8 mouse cellular contexts compared by ENCODE assay signal in genomic region chr15:94542567-94543408, GRCm38 (mm10). TPM values are rescaled to one million over a fixed set of nuclear protein-coding genes. Genes with fewer than 3 reads are reported as not detected.
A peak's percentile ranks its signal among the peaks of the same experiment; 100 is the strongest.
DNase-seq lines count a peak whose midpoint lies in the region; ATAC-seq and TF ChIP-seq lines count a peak whose summit lies in the region.

No protein-coding gene starts in this region.

- no peak for TF ChIP-seq CTCF in bone marrow macrophage, adult 2 months (IDR thresholded peaks at IDR 0.05; ENCODE audit: low read depth, low read length)

- ATAC-seq in heart, embryonic 14.5 days (ENCODE audit: insufficient number of reproducible peaks, insufficient read depth, low FRiP score, low read depth): peak; percentile 77
- ATAC-seq in hindbrain, embryonic 15.5 days (ENCODE audit: low FRiP score, low read depth): peak; percentile 93
- peak; percentile 90 for ATAC-seq in midbrain, embryonic 14.5 days (ENCODE audit: low FRiP score, low TSS enrichment)

- peak overlapping the region; percentile 84 for H3K4me2 ChIP-seq in heart, embryonic 14.5 days (ENCODE audit: low read length)
- peak overlapping the region; percentile 81 for H3K4me2 ChIP-seq in hindbrain, embryonic 15.5 days
- peak overlapping the region; percentile 67 for H3K4me2 ChIP-seq in midbrain, embryonic 14.5 days (ENCODE audit: low read length)

- no peak for TF ChIP-seq POLR2A in bone marrow macrophage, adult 2 months (IDR thresholded peaks at IDR 0.05; ENCODE audit: borderline replicate concordance, low read depth, low read length)

- H3K4me3 ChIP-seq in heart, embryonic 14.5 days (ENCODE audit: control insufficient read depth in 1 of 2, insufficient read depth in 1 of 2, low read depth in 1 of 2, low read length in 2 of 2): peak overlapping the region; percentile 93 to 96
- peak overlapping the region; percentile 85 for H3K4me3 ChIP-seq in bone marrow macrophage, adult 2 months (ENCODE audit: insufficient read depth, low read length)
- H3K4me3 ChIP-seq in hindbrain, embryonic 15.5 days: peak overlapping the region; percentile 87
- H3K4me3 ChIP-seq in midbrain, embryonic 14.5 days (replicated peaks; ENCODE audit: low read depth, low read length): peak overlapping the region; percentile 71

- 0 out of 2 replicates have a peak, but pooled peaks cover 3% of the 10 kb centered on the region for H3K36me3 ChIP-seq in heart, embryonic 14.5 days (ENCODE audit: control insufficient read depth, insufficient read depth, low read length)
- no peaks in the 10 kb centered on the region for H3K36me3 ChIP-seq in hindbrain, embryonic 15.5 days
- H3K36me3 ChIP-seq in midbrain, embryonic 14.5 days (ENCODE audit: control insufficient read depth, insufficient read depth, low read length): no peaks in the 10 kb centered on the region

- no peaks in the 10 kb centered on the region for H3K9me3 ChIP-seq in heart, embryonic 14.5 days (ENCODE audit: control insufficient read depth, low read length)
- no peaks in the 10 kb centered on the region for H3K9me3 ChIP-seq in hindbrain, embryonic 15.5 days
- no peaks in the 10 kb centered on the region for H3K9me3 ChIP-seq in midbrain, embryonic 14.5 days (ENCODE audit: control insufficient read depth, low read length)

- DNase-seq in heart, postnatal 25 days (ENCODE audit: low spot score): no peak
- DNase-seq in midbrain, embryonic 14.5 days: no peak
- DNase-seq in layer of hippocampus, postnatal 25 days (ENCODE audit: extremely low spot score in 1 of 2, low spot score in 1 of 2): no peak
- DNase-seq in thymus, postnatal 4 days: no peak
- no peak for DNase-seq in left cerebral cortex, adult 9 months (ENCODE audit: low spot score in 2 of 2)

- H3K9ac ChIP-seq in heart, embryonic 14.5 days (ENCODE audit: low read length): peak overlapping the region; percentile 84
- peak overlapping the region; percentile 52 for H3K9ac ChIP-seq in hindbrain, embryonic 15.5 days
- H3K9ac ChIP-seq in midbrain, embryonic 14.5 days (replicated peaks; ENCODE audit: low read length): peak overlapping the region; percentile 52

- peak overlapping the region in 1 of 2 experiments; percentile 66; a peak in 2 of 4 replicates for H3K27ac ChIP-seq in heart, embryonic 14.5 days (replicated peaks in 1 of 2; ENCODE audit: control insufficient read depth in 1 of 2, insufficient read depth in 1 of 2, low read depth in 2 of 2, low read length in 2 of 2)
- peak overlapping the region; percentile 52 for H3K27ac ChIP-seq in bone marrow macrophage, adult 2 months (ENCODE audit: insufficient read depth, low read depth, low read length)
- H3K27ac ChIP-seq in hindbrain, embryonic 15.5 days (replicated peaks): peak overlapping the region; percentile 74; the same call in 1 of the 2 replicates
- peak overlapping the region; percentile 34; the same call in 1 of the 2 replicates for H3K27ac ChIP-seq in midbrain, embryonic 14.5 days (replicated peaks; ENCODE audit: low read depth, low read length)

- 11% methylated on average over 18 of the region's 22 CpGs for WGBS in heart, embryonic 14.5 days
- 8% methylated on average over 21 of the region's 22 CpGs for WGBS in hindbrain, embryonic 15.5 days
- WGBS in midbrain, embryonic 14.5 days: 9% methylated on average over 22 of the region's 22 CpGs

- peaks cover 2 to 4% of the 10 kb centered on the region in 2 experiments; a peak in 2 of 4 replicates for H3K4me1 ChIP-seq in heart, embryonic 14.5 days (ENCODE audit: control insufficient read depth in 2 of 2, insufficient read depth in 2 of 2, low read length in 2 of 2)
- H3K4me1 ChIP-seq in bone marrow macrophage, adult 2 months (ENCODE audit: control insufficient read depth, insufficient read depth, low read length): peaks cover 13% of the 10 kb centered on the region; the same call in 1 of the 2 replicates
- peaks cover 12% of the 10 kb centered on the region; the same call in 1 of the 2 replicates for H3K4me1 ChIP-seq in hindbrain, embryonic 15.5 days (replicated peaks)
- H3K4me1 ChIP-seq in midbrain, embryonic 14.5 days (ENCODE audit: control insufficient read depth, insufficient read depth, low read length): peaks cover 10% of the 10 kb centered on the region; the same call in 1 of the 2 replicates

- no peaks in the 10 kb centered on the region for H3K27me3 ChIP-seq in heart, embryonic 14.5 days (ENCODE audit: control insufficient read depth, insufficient read depth, low read length)
- no peaks in the 10 kb centered on the region for H3K27me3 ChIP-seq in hindbrain, embryonic 15.5 days
- no peaks in the 10 kb centered on the region for H3K27me3 ChIP-seq in midbrain, embryonic 14.5 days (ENCODE audit: control insufficient read depth, insufficient read depth, low read length)

- intact Hi-C loops in heart, postnatal 25 days (cut with DNase I): no loop called here

RNA-seq across cellular contexts. Expression of gene Pus7l, which starts 0.6 kb away (rescaled TPM):
- polyA plus RNA-seq in heart, embryonic 14.5 days (2014; fragmentation: Nextera tagmentation; extraction: Ambion mirVana): 4.1 and 4.5 TPM in 2 replicates
- total RNA-seq in heart, postnatal 25 days (2021): 1 to 10 TPM; 1.4 to 1.9 TPM
- polyA plus RNA-seq in bone marrow macrophage, adult 2 months (2012; ENCODE audit: insufficient read depth, insufficient read length, missing spikeins): 2.1 and 3.2 TPM in 2 replicates
- 5.8 and 6.2 TPM in 2 replicates for polyA plus RNA-seq in hindbrain, embryonic 15.5 days (2015; fragmentation: Nextera tagmentation; extraction: Ambion mirVana)
- 5.5 and 7.0 TPM in 2 replicates for polyA plus RNA-seq in midbrain, embryonic 14.5 days (2014; fragmentation: Nextera tagmentation; extraction: Ambion mirVana)
- total RNA-seq in layer of hippocampus, postnatal 25 days (2021): 1 to 10 TPM; 4.3 to 5.3 TPM

RNA-seq across cellular contexts. Expression of gene Irak4, which starts 0.7 kb away (rescaled TPM):
- 3.8 and 5.1 TPM in 2 replicates for polyA plus RNA-seq in heart, embryonic 14.5 days (2014; fragmentation: Nextera tagmentation; extraction: Ambion mirVana)
- 1 to 10 TPM; 5.9 to 6.0 TPM for total RNA-seq in heart, postnatal 25 days (2021)
- polyA plus RNA-seq in bone marrow macrophage, adult 2 months (2012; ENCODE audit: insufficient read depth, insufficient read length, missing spikeins): 45.1 and 46.4 TPM in 2 replicates
- 2.1 and 2.3 TPM in 2 replicates for polyA plus RNA-seq in hindbrain, embryonic 15.5 days (2015; fragmentation: Nextera tagmentation; extraction: Ambion mirVana)
- polyA plus RNA-seq in midbrain, embryonic 14.5 days (2014; fragmentation: Nextera tagmentation; extraction: Ambion mirVana): 0.62 and 1.6 TPM in 2 replicates
- total RNA-seq in layer of hippocampus, postnatal 25 days (2021): 1 to 10 TPM; 2.0 to 2.3 TPM

RNA-seq across cellular contexts. Expression of gene Twf1, which starts 46.9 kb away (rescaled TPM):
- 44.6 and 47.1 TPM in 2 replicates for polyA plus RNA-seq in heart, embryonic 14.5 days (2014; fragmentation: Nextera tagmentation; extraction: Ambion mirVana)
- 10 to 100 TPM; 15.0 to 20.4 TPM for total RNA-seq in heart, postnatal 25 days (2021)
- polyA plus RNA-seq in bone marrow macrophage, adult 2 months (2012; ENCODE audit: insufficient read depth, insufficient read length, missing spikeins): 109 and 114 TPM in 2 replicates
- 76.0 and 77.7 TPM in 2 replicates for polyA plus RNA-seq in hindbrain, embryonic 15.5 days (2015; fragmentation: Nextera tagmentation; extraction: Ambion mirVana)
- 82.2 and 99.6 TPM in 2 replicates for polyA plus RNA-seq in midbrain, embryonic 14.5 days (2014; fragmentation: Nextera tagmentation; extraction: Ambion mirVana)
- total RNA-seq in layer of hippocampus, postnatal 25 days (2021): 10 to 100 TPM; 49.2 to 53.3 TPM
